Mouse (Mus musculus) NIH3T3 (cell line): Measurements from ENCODE around the gene Casz1.

Experiments
- DNase-seq: peaks from one replicate; pipeline ENCODE4 v3.0.0-alpha.2; 2012; ENCODE audit warnings: low read depth

Gene Casz1

DNA sequence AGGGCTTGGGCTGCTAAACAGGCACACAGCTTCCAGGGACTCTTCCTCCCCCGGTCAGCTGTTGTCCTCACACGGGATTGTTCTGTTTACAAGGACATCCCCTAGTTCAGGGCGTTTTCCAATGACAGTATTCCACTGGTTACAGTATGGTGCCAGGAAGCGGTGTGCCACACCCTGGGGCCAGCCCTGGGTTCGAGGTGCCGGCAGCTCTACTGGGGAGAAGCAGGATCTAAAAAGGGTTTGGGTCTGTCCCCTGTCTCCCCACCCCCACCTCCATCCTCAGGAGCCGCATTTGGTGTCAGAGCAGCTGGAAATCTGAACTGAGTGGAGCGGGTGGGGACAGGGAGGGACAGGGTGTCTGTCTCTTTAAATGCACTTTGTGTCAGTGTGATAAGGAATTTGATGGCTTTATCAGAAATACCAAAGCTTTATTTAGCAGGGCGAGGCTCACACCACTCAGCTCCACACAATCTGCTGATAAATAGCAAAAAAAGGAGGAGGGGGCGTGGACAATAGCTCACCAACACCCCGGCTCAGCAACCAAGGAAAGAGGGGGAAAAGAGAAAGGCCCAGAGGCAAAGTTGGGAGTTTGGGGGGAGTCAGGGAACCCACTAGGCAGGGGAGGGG, 74.9 kb downstream of the Casz1 start:
- DNase-seq: no peak

DNA sequence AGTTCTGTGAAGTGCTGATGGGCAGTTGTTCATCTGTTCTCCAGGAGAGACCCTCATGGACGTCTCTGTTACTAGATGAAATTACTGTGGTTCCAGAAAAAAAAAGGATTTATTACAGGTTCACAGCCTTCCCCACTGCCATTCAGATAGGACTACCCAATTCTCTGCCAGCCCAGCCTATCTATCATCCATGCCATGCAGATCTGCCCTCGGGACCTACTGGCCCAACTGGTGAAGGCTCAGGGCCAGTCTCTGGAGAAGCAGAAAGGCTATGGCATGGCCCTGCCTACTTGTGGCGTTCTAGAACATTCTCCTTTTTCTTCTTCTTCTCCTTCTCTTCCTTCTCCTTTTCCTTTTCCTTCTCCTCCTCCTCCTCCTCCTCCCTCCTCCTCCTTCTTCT, 75.4 kb downstream of the Casz1 start:
- DNase-seq: no peak

DNA sequence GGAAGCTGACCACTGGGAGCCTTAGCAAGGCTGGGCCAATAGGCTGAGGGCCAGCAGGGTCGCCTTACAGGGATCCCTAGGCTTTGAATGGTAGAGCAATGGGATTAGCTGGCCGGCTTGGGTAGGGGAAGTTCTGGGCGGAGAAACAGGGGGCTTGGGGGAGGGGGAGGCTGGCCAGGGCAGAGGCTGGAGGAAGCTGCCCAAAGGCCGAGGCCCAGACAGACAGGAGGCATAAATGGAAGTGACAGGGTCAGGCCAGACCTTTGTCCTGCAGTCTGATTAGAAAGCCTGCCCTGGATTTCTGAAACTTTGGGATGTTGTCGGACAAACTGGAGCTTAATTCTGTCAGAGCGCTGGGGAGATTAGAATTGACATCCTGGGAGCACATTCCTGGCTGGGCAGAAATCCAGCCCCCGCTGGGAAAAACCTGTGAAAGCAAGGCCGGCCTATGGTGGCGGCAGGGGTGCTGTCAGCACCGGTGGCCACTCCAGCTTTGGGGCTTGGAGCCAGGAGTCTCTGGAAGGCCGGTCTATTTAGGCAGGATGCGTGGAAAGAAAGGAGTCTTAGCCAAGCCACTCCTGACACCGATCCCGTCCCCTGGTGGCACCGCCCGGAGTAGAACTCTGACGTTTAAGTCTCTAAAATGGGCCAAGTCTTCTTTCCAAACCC, 76.9 kb downstream of the Casz1 start:
- DNase-seq: peak; percentile 27

DNA sequence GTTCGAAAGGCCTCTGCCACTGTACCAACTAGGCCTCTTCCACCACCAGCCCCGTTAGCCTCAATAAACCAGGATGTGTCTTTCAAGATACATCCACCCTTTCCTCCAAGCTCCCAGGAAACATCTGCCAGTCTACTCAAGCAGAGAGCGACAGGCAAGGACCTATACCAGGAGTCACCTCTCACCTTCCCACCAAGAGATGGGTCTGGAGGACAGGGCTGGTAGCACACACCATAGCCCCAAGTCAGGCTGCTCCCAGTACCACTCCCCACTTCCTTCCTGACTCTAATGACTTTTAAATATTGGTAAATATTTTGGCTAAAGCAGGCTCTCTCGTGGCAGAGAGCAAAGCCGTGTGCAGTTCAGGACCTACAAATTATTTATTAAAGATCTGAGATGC, 77.6 kb downstream of the Casz1 start:
- DNase-seq: no peak

DNA sequence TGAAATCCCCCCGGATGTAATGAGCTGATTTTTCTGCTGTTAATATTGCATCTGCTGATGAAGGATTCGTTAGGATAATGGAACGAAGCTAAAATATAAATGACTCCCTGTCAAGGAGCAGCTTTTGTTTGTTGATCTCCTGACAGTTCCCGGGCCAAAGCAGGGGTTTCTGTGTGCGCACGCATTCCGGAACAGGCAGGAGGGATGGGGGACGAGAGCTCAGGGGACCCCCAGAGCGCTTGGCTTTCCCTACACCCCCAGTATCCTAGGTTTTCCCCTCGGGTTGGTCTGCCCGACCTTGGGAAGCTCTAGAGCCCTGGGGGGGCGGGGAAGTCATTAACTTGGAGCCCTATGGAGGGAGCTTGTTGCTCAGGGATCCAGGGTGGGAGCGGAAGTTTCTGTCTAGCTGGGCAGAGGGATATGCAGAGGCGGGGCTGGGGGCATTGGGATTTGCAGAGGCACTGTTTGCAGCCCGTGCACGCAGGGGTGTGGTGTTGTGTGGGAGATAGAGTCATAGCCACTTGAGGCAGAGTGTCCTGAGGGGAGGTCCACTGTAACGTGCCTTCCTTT, 78.2 kb downstream of the Casz1 start:
- no peak for DNase-seq

DNA sequence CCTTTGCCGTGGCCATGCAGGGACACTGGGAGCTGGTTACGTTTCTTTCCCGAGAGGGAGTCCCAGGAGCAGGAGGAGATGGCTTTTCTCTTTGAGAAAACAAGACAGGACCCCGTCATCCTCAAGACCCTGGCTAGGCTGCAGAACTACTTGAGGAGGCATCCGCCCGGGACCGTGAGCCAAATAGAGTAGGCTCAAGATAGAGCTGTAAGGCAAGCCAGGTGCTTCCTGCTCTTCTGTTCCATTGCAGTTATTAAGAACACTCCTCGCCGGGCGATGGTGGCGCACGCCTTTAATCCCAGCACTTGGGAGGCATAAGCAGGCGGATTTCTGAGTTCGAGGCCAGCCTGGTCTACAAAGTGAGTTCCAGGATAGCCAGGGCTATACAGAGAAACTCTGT, 80.4 kb downstream of the Casz1 start:
- DNase-seq: no peak

DNA sequence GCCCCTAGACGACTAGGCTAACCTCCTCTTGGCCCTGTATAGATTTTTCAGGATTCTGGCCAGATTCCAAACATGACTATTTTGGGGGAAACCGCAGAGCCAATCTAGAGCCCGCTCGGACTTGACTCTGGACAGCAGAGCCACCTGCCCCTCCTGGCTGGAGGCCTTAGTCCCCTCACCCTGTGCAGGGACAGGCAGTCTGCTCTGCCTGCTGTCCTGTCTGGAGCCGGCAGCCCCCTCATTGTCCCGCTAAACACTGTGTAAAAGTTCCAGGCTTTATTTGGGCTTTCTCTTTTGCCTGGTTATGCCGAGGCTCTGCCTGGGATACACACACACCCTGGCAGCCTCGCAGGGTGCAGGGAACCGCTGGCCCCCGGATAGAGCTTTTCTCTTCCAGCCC, 81.2 kb downstream of the Casz1 start:
- DNase-seq: no peak

DNA sequence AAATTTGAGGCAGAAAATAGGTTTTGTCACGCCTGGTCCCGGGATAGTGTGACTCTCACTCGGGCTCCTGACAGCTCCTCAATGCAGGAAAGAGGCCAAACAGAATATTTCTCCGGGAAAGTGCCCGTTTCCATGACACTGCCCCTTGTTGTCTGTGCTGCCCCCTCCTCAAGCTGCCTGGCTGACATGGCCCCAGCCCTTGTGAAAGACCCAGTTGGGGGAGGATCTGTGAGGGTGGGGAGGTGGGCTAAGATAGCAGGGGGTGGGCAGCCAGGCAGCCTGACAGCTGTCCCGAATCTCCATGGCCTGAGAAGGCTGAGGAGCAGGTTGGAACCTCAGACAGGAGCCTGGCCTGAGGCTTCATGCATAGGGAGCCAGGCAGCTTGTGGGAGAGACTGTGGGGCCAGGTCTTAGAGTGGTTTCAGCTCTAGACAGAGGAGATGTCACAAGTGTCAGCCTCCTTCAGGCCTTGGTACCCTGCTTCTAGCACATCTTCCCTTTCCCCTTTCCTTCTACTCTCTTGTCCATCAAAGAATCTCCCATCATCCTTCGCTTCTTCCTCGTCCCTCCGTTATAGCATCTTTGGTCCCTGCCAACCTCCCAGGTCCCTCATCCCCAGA, 81.8 kb downstream of the Casz1 start:
- DNase-seq: no peak

DNA sequence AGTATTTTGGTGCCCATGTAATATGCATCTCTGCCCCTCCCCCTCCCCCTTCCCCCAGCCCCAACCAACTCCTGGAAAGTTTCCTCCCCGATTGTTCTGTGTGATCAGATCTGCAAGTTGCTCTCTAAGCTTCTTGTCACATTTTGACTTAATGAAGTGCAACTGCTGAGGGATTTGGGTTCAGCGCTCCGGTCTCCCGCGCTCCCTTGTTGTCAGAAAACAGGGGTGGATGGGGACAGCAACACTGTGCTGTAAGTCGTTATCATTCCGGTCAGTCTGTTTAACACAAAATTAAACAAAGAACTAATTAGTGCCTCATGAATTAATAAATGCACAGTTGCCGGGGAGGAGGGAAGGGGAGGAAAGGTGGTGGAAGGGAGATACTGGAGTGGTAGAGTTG, 84.0 kb downstream of the Casz1 start:
- no peak for DNase-seq

DNA sequence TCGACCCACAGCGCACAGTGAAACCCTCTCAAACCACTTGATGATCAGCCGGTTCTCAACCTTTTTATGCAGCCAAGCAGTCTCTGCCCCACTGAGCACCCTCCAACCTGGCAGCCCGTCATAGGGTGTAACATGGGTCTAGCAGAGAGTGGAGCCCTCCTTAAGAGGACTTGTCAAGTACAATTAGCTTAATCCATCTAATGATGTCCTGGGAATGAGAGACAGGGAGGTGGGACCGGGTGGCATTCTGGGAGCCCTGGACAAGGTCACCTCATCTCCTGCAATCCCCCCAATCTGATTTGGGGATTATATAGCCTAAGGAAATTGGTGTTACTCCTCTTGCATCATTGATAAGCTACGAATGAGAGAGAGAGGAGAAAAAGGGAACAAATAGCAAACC, 84.8 kb downstream of the Casz1 start:
- DNase-seq: no peak

DNA sequence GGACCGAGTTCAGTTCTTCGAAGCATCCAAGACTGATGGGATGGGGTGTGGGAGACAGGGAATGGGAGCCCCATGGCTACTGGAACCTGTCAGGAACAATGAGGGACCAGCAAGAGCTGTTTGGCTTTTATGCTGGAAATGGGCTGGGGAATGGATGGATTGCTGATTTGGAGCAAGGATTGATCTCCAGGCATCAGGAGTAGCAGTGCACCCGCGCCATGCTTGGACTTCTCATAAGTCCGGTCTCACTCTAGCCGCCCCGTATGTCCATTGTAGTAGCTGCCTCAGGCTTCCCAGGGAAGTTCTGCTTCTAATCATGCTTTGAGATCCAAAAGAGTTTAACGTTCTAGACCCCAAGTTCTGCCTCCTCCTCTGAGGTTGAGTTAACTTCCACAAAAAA, 86.2 kb downstream of the Casz1 start:
- DNase-seq: no peak

DNA sequence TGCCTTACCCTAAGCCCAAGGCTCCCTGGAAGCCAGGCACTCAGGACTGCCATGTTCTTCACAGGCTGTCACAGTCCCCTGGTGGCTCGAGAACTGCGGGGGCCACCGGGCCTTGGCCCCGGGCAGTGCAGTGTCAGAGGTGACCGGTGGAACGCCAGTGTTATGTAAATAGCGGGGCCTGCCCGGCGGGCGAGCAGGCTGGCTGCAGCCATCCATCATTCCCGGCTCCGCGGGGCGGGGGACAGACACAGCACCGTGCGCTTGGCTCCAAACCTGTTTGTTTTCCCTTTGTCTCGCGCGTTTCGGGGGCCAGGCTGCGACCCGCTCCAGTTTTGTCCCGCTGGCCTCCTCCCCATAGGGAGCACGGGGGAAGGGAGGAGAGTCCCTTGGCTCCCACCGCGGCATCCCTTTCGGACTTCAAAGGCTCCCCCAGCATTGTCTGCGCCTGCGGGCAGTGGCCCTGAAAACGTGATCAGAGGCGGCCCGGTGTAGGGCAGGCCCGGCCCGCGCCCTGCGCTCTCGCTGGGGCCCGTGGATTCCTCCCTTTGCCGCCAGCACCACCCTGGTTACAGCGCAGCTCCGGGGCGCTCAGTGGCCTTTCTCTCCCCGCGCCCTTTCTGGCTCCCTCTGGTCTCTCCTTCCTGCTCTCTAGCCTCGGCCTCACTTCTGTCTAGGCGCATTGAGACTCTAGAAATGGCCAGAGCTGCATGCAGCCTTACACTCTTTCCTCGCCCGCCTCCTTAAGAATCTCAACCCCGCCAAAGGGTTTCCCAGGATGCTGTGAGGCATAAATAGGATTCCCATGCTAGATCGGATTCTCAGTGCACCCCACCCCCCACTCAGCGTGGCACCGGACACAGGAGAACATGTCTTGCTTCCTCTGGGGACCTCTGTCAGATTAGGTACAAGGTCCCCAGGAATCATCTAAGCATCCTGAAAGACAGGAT, 86.9 kb downstream of the Casz1 start:
- no peak for DNase-seq

DNA sequence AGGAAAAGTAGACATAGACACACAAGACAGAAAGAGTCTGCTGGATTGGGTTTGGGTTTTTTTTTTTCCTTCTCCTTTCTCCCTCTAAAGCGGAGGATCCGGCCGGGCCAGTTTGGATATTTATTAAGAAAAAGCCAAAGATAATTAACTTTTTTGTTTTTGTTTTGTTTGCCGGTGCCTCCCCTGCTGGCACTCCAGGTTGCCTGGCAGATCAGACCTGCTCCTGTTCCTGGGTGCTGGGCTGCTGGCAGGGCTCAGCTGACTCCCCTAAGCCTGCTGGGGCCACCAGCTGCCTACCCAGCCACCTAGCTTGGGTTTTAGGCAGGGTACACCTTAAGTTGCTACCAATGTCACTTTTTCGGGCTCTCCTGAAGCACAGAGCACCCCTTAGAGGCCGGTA, 91.9 kb downstream of the Casz1 start:
- DNase-seq: no peak

DNA sequence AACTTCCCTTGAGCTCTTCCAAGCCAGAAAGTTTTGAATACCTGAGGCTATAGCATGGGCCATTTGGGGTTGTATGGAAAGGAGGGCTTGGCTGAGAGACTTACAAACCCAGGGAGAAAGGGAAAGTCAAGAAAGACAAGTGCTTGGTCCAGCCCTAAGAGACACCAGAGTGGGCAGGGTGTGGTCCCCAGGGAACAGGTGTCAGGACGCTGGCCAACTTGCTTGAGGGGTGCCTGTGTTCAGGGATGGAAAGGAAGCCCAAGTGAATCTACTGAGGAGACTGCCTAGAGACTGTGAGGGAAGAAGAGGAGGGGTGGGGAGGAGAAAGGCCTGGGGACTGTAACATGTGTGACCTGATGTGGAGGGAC, 95.7 kb downstream of the Casz1 start:
- no peak for DNase-seq

DNA sequence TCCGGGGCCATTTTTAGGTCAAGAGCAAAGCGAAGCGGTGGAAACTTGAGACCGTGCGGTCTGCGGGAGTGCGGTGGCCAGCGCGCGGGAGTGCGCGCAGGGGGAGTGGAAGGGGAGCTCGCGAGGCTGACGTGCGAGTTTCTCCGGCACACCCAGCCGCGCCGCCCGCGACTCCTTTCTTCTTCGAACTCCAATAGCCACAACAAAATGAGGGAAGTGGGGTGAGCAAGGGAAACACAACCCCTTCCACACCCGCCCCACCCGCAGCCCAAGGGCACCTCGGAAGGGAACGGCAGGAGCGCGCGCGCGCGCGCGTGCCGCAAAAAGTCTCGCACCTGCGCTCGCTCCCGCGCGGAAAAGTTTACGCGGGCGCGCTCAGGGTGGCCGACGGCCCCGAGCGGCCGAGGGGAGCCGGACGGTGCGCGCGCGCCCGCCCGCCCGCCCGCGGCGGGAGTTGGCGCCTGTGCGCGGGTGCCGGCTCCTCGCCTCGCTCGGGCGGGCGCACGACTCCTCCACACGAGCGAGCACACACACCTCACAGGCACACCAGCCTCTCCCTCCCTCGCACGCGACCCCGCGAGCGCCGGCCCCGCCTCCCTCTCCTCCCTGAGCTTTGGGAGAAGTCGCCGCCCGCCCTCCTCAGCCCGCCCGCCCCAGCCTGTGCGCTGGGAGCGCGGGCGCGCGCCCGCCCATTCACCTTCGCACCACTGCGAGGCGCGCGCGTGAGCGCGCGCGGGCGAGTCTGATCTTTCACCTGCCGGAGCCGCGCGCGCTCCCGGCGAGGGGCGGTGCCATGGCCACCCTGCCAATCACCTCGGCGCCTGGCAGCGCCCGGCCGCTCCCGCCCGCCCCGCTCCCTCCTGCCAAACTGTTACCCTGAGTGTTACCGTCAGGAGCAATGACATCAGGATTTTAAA, 96.3 kb downstream of the Casz1 start:
- no peak for DNase-seq

DNA sequence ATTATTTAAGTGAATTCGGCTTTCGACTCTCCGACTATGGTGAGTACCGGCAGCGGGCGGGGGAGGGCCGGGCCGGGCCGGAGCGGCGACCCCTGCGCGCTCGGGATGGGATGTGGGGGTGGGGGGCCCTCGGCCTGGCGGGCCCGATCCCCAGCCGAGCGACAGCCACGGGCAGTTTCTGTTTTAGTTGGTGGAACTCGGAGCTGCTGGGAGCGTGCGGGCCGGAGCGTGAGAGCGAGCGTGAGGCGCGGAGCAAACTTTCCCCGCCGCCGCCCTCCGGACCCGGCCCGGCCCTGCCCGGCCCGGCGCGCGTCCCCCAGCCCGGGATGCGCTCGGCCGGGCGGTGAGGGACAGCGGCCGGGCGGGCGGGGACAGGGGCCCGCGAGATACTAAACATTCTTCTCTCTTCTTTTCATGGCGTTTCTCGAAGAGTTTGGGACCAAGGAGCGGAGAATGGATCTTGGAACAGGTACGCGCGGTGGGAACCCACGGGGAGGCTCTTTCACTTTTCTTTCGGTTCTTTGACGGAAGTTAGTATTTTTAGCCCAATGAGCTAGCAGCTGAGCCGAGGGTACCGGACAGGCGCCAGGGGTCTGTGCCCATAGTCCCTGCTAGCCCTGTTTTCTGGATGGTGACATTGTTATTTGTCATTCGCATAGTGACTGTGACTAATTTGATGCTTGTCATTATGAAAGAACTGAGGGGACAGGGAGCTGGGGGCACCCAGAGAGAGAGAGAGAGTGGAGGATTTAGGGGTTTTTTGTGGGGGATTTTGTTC, 97.2 kb downstream of the Casz1 start:
- DNase-seq: no peak

DNA sequence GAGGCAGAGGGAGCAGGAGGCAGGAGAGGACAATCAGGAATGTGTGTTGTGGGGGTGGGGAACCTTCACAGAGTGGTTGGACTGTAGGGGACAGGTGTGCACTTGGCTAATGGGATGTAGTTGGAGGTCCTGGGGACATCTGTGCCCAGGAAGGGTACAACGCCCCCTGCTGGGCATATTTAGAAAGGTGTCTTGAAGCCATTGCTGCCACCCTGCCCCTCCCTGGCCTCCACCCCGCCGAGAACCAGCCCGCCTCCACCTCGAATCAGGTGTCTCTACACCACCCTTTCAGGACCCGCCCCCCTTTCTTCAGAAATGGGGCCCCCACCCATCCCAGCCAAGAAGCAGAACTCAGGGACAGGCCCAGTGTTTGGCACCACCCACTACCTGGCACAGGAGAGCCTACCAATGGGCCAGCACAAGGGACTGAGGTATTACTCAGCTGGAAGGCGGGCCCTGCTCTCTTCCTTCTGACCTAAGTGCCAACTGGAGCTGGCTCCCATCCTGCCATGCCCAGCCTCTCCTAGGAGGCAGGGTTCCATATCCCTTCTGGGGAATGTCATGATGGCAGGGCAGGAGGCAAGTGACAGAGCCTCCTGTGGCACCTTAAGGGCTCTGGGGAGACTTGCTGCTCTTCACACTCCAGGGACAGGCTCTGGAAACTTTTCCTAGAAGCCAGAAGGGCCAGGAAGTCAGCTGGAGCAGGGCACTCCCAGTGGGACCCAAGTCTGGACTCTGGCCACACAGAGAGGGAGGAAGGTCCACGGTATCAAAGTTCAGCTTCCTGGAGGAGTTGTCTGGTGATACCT, 98.9 kb downstream of the Casz1 start:
- no peak for DNase-seq

DNA sequence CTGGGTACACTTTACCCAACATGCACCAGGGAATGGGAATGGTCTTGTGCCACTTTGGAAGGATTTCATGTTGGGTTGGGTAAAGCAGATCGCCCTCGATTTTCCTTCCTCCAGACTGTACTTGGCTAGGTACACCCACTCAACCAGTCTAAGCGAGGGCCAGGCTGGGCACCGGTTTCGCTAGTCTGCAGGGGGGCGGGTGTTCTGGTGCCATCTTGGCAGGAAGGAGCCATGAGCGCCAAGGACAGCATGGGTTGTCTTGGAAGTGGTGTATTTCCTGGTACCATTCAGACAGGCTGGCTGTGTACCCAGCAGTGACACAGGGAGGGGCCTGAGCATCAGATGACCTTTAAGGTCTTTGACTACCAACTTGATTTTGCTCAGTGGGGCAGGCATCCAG, 101.1 kb downstream of the Casz1 start:
- DNase-seq: no peak

DNA sequence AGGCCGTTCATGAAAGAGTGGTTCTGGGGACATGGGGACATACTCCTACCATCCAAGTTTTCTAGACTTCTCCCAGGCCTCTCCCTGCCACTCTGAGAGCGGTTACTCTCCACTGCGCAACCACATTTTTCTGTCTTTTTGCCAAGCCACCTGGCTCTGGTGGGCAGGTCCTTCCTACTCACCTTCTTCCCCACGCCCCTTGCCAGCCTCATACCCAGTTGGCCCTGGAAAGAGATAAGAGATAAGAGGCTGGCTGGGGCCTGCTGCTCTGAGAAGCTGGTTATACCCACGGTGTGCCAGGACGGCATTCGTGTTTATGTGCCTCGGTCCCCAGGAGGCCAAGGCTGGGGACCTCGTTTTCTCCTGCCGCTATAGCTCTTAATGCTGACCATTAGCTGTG, 102.6 kb downstream of the Casz1 start:
- no peak for DNase-seq
